Mouse (Mus musculus) MEL (cell line): ENCODE results near the gene Ms4a8a. TPM values are rescaled to one million over a fixed set of nuclear protein-coding genes. Genes with fewer than 3 reads are reported as not detected.
A peak's percentile ranks its signal among the peaks of the same experiment; 100 is the strongest.

Source experiments
- DNase-seq: peaks from one replicate; pipeline ENCODE4 v3.0.0; 2011; ENCODE audit warnings: low read depth, low spot score
- H3K27ac ChIP-seq: 2 replicates; pipeline ENCODE4 v1.5.1; 2012; ENCODE audit warnings: low read depth, mild to moderate bottlenecking, control low read depth, low read length, moderate library complexity; ENCODE audit not compliant: control insufficient read depth
- H3K27me3 ChIP-seq, 2 experiments: fragments of 150-350 bp in 1 of 2; sonication (generic) in 1 of 2; 2 replicates each; pipeline ENCODE4 v1.6.1; 2012; ENCODE audit warnings: low read length in 2 of 2, mild to moderate bottlenecking in 2 of 2, improper control_type of control experiment in 1 of 2, moderate library complexity in 1 of 2; ENCODE audit not compliant: insufficient read depth in 2 of 2, control insufficient read depth in 1 of 2
- H3K36me3 ChIP-seq, 2 experiments: 2 replicates each; pipeline ENCODE4 v1.6.1; 2012 to 2014; ENCODE audit warnings: low read length in 2 of 2, improper control_type of control experiment in 1 of 2, inconsistent platforms in 1 of 2, mild to moderate bottlenecking in 1 of 2; ENCODE audit not compliant: insufficient read depth in 2 of 2, control insufficient read depth in 1 of 2
- H3K4me1 ChIP-seq, 2 experiments: fragments of 150-350 bp in 1 of 2; sonication (generic) in 1 of 2; 2 replicates each; pipeline ENCODE4 v1.6.1; 2012; ENCODE audit warnings: low read length in 2 of 2, improper control_type of control experiment in 1 of 2, mild to moderate bottlenecking in 1 of 2; ENCODE audit not compliant: insufficient read depth in 2 of 2, control insufficient read depth in 1 of 2
- H3K4me3 ChIP-seq, 2 experiments: fragments of 150-350 bp in 1 of 2; sonication (generic) in 1 of 2; 2 replicates each; pipeline ENCODE4 v1.5.1; 2012; ENCODE audit warnings: low read depth in 2 of 2, low read length in 2 of 2, mild to moderate bottlenecking in 2 of 2, moderate library complexity in 2 of 2, control low read depth in 1 of 2, improper control_type of control experiment in 1 of 2; ENCODE audit not compliant: control insufficient read depth in 1 of 2, insufficient read depth in 1 of 2
- H3K79me2 ChIP-seq: 2 replicates; pipeline ENCODE4 v1.6.1; 2012; ENCODE audit warnings: mild to moderate bottlenecking, low read length, moderate library complexity; ENCODE audit not compliant: control insufficient read depth, poor library complexity, insufficient read depth
- H3K9ac ChIP-seq: 2 replicates; pipeline ENCODE4 v1.6.1; 2012; ENCODE audit warnings: low read depth, mild to moderate bottlenecking, control low read depth, low read length, moderate library complexity; ENCODE audit not compliant: control insufficient read depth, poor library complexity, severe bottlenecking
- H3K9me3 ChIP-seq: fragments of 150-350 bp; sonication (generic); replicated peaks from 2 replicates; pipeline ENCODE4 v1.6.1; 2012; ENCODE audit warnings: mild to moderate bottlenecking, low read length, improper control_type of control experiment, moderate library complexity; ENCODE audit not compliant: insufficient read depth
- CHD1 ChIP-seq: IDR thresholded peaks from 2 replicates; pipeline ENCODE4 v1.6.1; 2012; ENCODE audit warnings: low read depth, mild to moderate bottlenecking, inconsistent platforms, low read length, improper control_type of control experiment
- CTCF ChIP-seq, 3 experiments: IDR thresholded peaks in 2 of 3; conservative IDR thresholded peaks in 1 of 3; 2 replicates each; pipeline ENCODE4 v1.5.1; 2011 to 2012; ENCODE audit warnings: low read length in 3 of 3, low read depth in 2 of 3, mild to moderate bottlenecking in 2 of 3, improper control_type of control experiment in 1 of 3, inconsistent platforms in 1 of 3, mixed read lengths in 1 of 3, moderate library complexity in 1 of 3; ENCODE audit not compliant: control insufficient read depth in 1 of 3, insufficient read depth in 1 of 3, poor library complexity in 1 of 3, severe bottlenecking in 1 of 3
- ELF1 ChIP-seq: IDR thresholded peaks from 2 replicates; pipeline ENCODE4 v1.6.1; 2014; ENCODE audit warnings: low read depth, mild to moderate bottlenecking, inconsistent platforms, low read length, improper control_type of control experiment, moderate library complexity
- EP300 ChIP-seq, 2 experiments: IDR thresholded peaks; 2 replicates each; pipeline ENCODE4 v1.6.1; 2011; ENCODE audit warnings: improper control_type of control experiment in 2 of 2, low read length in 2 of 2, low read depth in 1 of 2, mild to moderate bottlenecking in 1 of 2
- ETS1 ChIP-seq: IDR thresholded peaks from 2 replicates; pipeline ENCODE4 v1.6.1; 2012; ENCODE audit warnings: low read depth, mild to moderate bottlenecking, inconsistent platforms, low read length, improper control_type of control experiment, moderate library complexity
- GATA1 ChIP-seq: IDR thresholded peaks from 2 replicates; pipeline ENCODE4 v1.6.1; 2011; ENCODE audit warnings: low read depth, low read length, improper control_type of control experiment
- JUND ChIP-seq: IDR thresholded peaks from 2 replicates; pipeline ENCODE4 v1.6.1; 2011; ENCODE audit warnings: low read depth, mild to moderate bottlenecking, improper control_type of control experiment, low read length
- MAZ ChIP-seq: IDR thresholded peaks from 2 replicates; pipeline ENCODE4 v1.6.1; 2012; ENCODE audit warnings: low read depth, mild to moderate bottlenecking, inconsistent platforms, low read length, improper control_type of control experiment
- MEF2A ChIP-seq: IDR thresholded peaks from 2 replicates; pipeline ENCODE4 v1.6.1; 2014; ENCODE audit warnings: low read depth, mild to moderate bottlenecking, inconsistent platforms, low read length, improper control_type of control experiment; ENCODE audit not compliant: poor library complexity, insufficient replicate concordance, severe bottlenecking; ENCODE audit errors: extremely low read depth
- MXI1 ChIP-seq: IDR thresholded peaks from 2 replicates; pipeline ENCODE4 v1.6.1; 2011; ENCODE audit warnings: mild to moderate bottlenecking, low read depth, low read length, improper control_type of control experiment
- POLR2AphosphoS5 ChIP-seq: IDR thresholded peaks from 2 replicates; pipeline ENCODE4 v1.6.1; 2012; ENCODE audit warnings: low read depth, borderline replicate concordance, mild to moderate bottlenecking, inconsistent platforms, low read length, moderate library complexity, mixed read lengths
- SIN3A ChIP-seq: IDR thresholded peaks from 2 replicates; pipeline ENCODE4 v1.6.1; 2012; ENCODE audit warnings: low read length, improper control_type of control experiment, inconsistent platforms
- SMC3 ChIP-seq: IDR thresholded peaks from 2 replicates; pipeline ENCODE4 v1.6.1; 2011; ENCODE audit warnings: low read depth, low read length, improper control_type of control experiment
- TCF12 ChIP-seq: IDR thresholded peaks from 2 replicates; pipeline ENCODE4 v1.6.1; 2014; ENCODE audit warnings: low read depth, mild to moderate bottlenecking, inconsistent platforms, low read length, improper control_type of control experiment, moderate library complexity
- UBTF ChIP-seq: IDR thresholded peaks from 2 replicates; pipeline ENCODE4 v1.6.1; 2012; ENCODE audit warnings: low read depth, mild to moderate bottlenecking, inconsistent platforms, low read length, improper control_type of control experiment, moderate library complexity, borderline replicate concordance; ENCODE audit not compliant: insufficient read depth
- polyA plus RNA-seq, 2 experiments: library from polyadenylated mRNA; stranded (reverse) in 1 of 2; unstranded in 1 of 2; fragments of >175 nt in 1 of 2; fragments of >200 nt in 1 of 2; gene quantifications; 2 replicates each; pipeline versions ENCODE4 v1.2.1 to v1.2.4; 2012; ENCODE audit warnings: low replicate concordance in 2 of 2, low read depth in 1 of 2; ENCODE audit not compliant: insufficient read length in 2 of 2, insufficient read depth in 1 of 2, missing spikeins in 1 of 2
- total RNA-seq: library from RNA; depleted of rRNA; stranded (reverse); fragments of 300-350 nt; gene quantifications from 2 replicates; pipeline ENCODE4 v1.2.3, GENCODE M21; 2012

Gene Ms4a8a
- total and polyA plus RNA-seq, 3 experiments: not detected

- TF ChIP-seq CHD1 (no peak), MEF2A (no peak), ELF1 (no peak), SMC3 (no peak), SIN3A (no peak), UBTF (no peak), JUND (no peak), ETS1 (no peak), TCF12 (no peak), GATA1 (no peak), EP300 (IDR thresholded peaks at IDR 0.05; ENCODE audit: low read depth in 1 of 2, low read length in 2 of 2) (no peak), MAZ (no peak), CTCF (IDR thresholded peaks at IDR 0.05 in 2 of 3, conservative IDR thresholded peaks at IDR 0.05 in 1 of 3; ENCODE audit: control insufficient read depth in 1 of 3, insufficient read depth in 1 of 3, low read depth in 2 of 3, low read length in 3 of 3, poor library complexity in 1 of 3, severe bottlenecking in 1 of 3) (no peak)
- no peak overlapping the region for H3K9ac ChIP-seq
- no peaks in the 10 kb centered on the region for H3K9me3 ChIP-seq
- no peak overlapping the region for H3K4me3 ChIP-seq
- H3K36me3 ChIP-seq: no peaks in the 10 kb centered on the region
- no peak overlapping the region for H3K27ac ChIP-seq
- DNase-seq: no peak
- H3K79me2 ChIP-seq: no peaks in the 10 kb centered on the region
- H3K27me3 ChIP-seq: no peaks in the 10 kb centered on the region; a peak in 1 of 4 replicates
- H3K4me1 ChIP-seq: no peaks in the 10 kb centered on the region
Observed at GRCm38 (mm10) chr19:11070364-11070763, 10.5 kb downstream of the Ms4a8a start.

- Histone ChIP-seq H3K9me3 (no peaks in the 10 kb centered on the region), H3K27ac (no peak overlapping the region), H3K4me1 (no peaks in the 10 kb centered on the region), H3K79me2 (no peaks in the 10 kb centered on the region), H3K36me3 (no peaks in the 10 kb centered on the region), H3K9ac (no peak overlapping the region), H3K4me3 (no peak overlapping the region), H3K27me3 (no peaks in the 10 kb centered on the region; a peak in 1 of 4 replicates)
- TF ChIP-seq UBTF: no peak
- no peak for TF ChIP-seq POLR2AphosphoS5
- TF ChIP-seq MXI1: no peak
- no peak for TF ChIP-seq TCF12
- no peak for TF ChIP-seq ELF1
- DNase-seq: peak; percentile 22
Observed at GRCm38 (mm10) chr19:11065202-11065875, 15.6 kb downstream of the Ms4a8a start.
